Comparison of ENCODE assay signal across 8 mouse cellular contexts in the genomic region with DNA sequence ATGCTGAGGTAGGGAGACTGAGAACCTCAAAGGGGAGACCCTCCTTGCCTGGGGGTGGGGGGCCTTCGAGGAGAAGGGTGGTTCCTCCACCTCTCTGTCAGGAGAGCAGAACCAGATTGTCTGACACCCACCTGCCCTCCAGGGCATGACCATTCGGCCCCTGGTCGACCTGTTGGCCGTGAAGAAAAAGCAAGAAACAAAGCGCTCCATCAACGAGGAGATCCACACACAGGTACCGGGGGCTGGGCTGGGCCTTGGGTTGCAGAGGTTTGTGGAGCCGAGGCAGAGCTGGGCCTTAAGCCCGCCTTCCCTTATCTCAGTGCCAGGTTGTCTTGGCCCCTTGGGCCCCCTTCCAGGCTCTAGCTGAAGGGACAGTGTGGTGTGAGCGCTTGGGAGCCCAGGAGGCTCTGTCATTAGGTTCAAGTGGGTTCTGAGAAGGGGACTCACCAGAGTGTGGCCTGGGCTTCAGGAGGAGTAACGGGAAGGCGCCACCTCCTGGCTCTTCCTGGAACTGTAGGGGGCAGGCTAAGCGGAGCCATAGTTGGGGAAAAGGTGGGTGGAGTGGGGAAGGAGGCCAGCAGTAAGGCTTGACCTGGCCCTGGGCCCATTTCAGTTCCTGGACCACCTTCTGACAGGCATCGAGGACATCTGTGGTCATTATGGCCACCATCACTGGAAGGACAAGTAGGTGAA. TPM values are rescaled to one million over a fixed set of nuclear protein-coding genes. Genes with fewer than 3 reads are reported as not detected.
DNase-seq lines count a peak whose midpoint lies in the region; TF ChIP-seq lines count a peak whose summit lies in the region.

No protein-coding gene starts in this region.

- no peak overlapping the region for H3K4me3 ChIP-seq in gastrocnemius, adult 2 months
- H3K4me3 ChIP-seq in limb, embryonic 10.5 days = no peak overlapping the region
- no peak overlapping the region for H3K4me3 ChIP-seq in olfactory bulb, adult 2 months (ENCODE audit: insufficient read depth, low read depth, low read length)

- H3K27me3 ChIP-seq in limb, embryonic 10.5 days (ENCODE audit: low read depth, poor library complexity, severe bottlenecking) = no peaks in the 10 kb centered on the region

- intact Hi-C loops in left cerebral cortex, postnatal 14 days (cut with DNase I) = loop anchor here (5.0 kb wide), 2 partner anchors 93 to 107 kb away; no protein-coding TSS in a partner anchor
- intact Hi-C loops in gastrocnemius, adult 2 months (cut with DNase I) = loop anchor here (5.0 kb wide), 3 partner anchors 72 to 107 kb away; no protein-coding TSS in a partner anchor

- peaks cover 90% of the 10 kb centered on the region for H3K36me3 ChIP-seq in limb, embryonic 10.5 days

- no peaks in the 10 kb centered on the region for H3K9me3 ChIP-seq in limb, embryonic 10.5 days (replicated peaks)

- 0 out of 2 replicates have a peak, but pooled peaks cover 8% of the 10 kb centered on the region for H3K4me1 ChIP-seq in limb, embryonic 10.5 days
- H3K4me1 ChIP-seq in olfactory bulb, adult 2 months (ENCODE audit: control insufficient read depth, insufficient read depth, low read length) = peaks cover under 1% of the 10 kb centered on the region; the same call in 1 of the 2 replicates

- peak; percentile 97 for TF ChIP-seq CTCF in gastrocnemius, adult 2 months (IDR thresholded peaks at IDR 0.05)
- TF ChIP-seq CTCF in olfactory bulb, adult 2 months (IDR thresholded peaks at IDR 0.05; ENCODE audit: insufficient read depth, low read depth, low read length) = peak; percentile 66; the same call in 1 of the 2 replicates

- DNase-seq in left cerebral cortex, postnatal 14 days (ENCODE audit: low spot score in 2 of 2) = peak; percentile 54 to 56
- DNase-seq in left cerebral cortex, adult 11 months (ENCODE audit: low spot score) = no peak
- DNase-seq in Muller cell, postnatal 12 days (ENCODE audit: inconsistent ontology term) = peak; percentile 54
- DNase-seq in c-Kit-positive CD71-positive TER-119-negative erythroid progenitor cells, embryonic 14.5 days (ENCODE audit: low read depth) = peak; percentile 39
- DNase-seq in gastrocnemius, adult 2 months = peak; percentile 79
- peak; percentile 72 for DNase-seq in limb, embryonic 10.5 days (ENCODE audit: low spot score)
- DNase-seq in frontal cortex, postnatal 36 days (ENCODE audit: low spot score in 2 of 2) = no peak

- 71% methylated on average over 14 of the region's 14 CpGs for WGBS in limb, embryonic 10.5 days
- WGBS in olfactory bulb, adult 2 months = 72% methylated on average over 14 of the region's 14 CpGs

- no peak for TF ChIP-seq POLR2A in olfactory bulb, adult 2 months (IDR thresholded peaks at IDR 0.05; ENCODE audit: insufficient read depth, low read depth, low read length)

- H3K27ac ChIP-seq in gastrocnemius, adult 2 months = no peak overlapping the region
- no peak overlapping the region for H3K27ac ChIP-seq in limb, embryonic 10.5 days
- no peak overlapping the region for H3K27ac ChIP-seq in olfactory bulb, adult 2 months (ENCODE audit: insufficient read depth, low read depth, low read length)

RNA-seq across cellular contexts. Expression of a gene that starts 50.0 kb away (rescaled TPM):
- 10 to 100 TPM; 41.5 to 46.7 TPM for total RNA-seq in left cerebral cortex, postnatal 14 days (2021)
- total RNA-seq in gastrocnemius, adult 2 months (2021) = 10 to 100 TPM in 1 of 2 experiments, 1 to 10 TPM in 1; 8.1 to 11.7 TPM
- polyA plus RNA-seq in limb, embryonic 10.5 days (2016; fragmentation: Nextera tagmentation; extraction: Ambion mirVana) = 8.7 and 9.0 TPM in 2 replicates
- not detected in 2 replicates for polyA plus RNA-seq in olfactory bulb, adult 2 months (2012; ENCODE audit: insufficient read depth, insufficient read length, low replicate concordance, missing spikeins)

Comparison
In these comparisons a context has a peak if more than half of its experiments do, and no peak if none do; other contexts are left out.
1. DNase-seq: peak in left cerebral cortex, postnatal 14 days (2 of 2), Muller cell, postnatal 12 days (single experiment), c-Kit-positive CD71-positive TER-119-negative erythroid progenitor cells, embryonic 14.5 days (single experiment), gastrocnemius, adult 2 months (single experiment) and limb, embryonic 10.5 days (single experiment); none in left cerebral cortex, adult 11 months (single experiment) and frontal cortex, postnatal 36 days (0 of 2).